20 mouse cellular contexts compared by ENCODE assay signal in the genomic region with DNA sequence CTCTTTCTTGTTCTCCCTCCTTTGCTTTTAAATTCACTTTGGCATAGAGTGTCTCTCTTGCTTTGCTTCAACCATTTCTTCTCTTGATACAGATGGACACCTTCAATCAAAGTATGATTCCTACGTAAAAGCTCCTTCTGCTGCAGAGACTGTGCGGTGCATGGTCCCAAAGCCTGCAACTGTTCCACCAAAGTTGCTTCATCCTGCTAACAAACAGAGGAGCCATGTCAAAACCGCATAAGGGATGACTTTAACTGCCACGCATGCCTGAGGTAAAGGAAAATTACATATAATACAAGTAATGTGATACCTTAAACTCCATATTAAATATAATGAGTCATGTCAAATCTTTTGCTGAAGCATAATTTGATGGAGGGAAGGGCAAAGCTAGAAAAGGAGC.
DNase-seq lines count a peak whose midpoint lies in the region; TF ChIP-seq lines count a peak whose summit lies in the region.
"Had no signal": no experiment of that assay in that cellular context is flagged by ENCODE, and none has a peak within 500 bp of the region (broad histone marks: within the 10 kb centered on the region; RNA-seq: fewer than 3 reads in every experiment).

No protein-coding gene starts in this region.

- H3K4me3 ChIP-seq in C2C12 (ENCODE audit: insufficient read depth, poor library complexity, severe bottlenecking): no peak overlapping the region
- no peak overlapping the region for H3K4me3 ChIP-seq in myocyte
- H3K4me3 ChIP-seq: embryonic facial prominence, embryonic 10.5 days; embryonic facial prominence, embryonic 12.5 days; forebrain, embryonic 13.5 days; forebrain, embryonic 15.5 days had no signal

- no peaks in the 10 kb centered on the region for H3K79me3 ChIP-seq in C2C12 (ENCODE audit: low read depth)

- peak; percentile 30 for DNase-seq in 3T3-L1 (ENCODE audit: low read depth, low spot score)
- no peak for DNase-seq in frontal cortex, postnatal 10 days (ENCODE audit: low spot score in 2 of 2)
- no peak for DNase-seq in urinary bladder, adult 2 months (ENCODE audit: low spot score)
- DNase-seq: adrenal gland, adult 8-10 months; adrenal gland, postnatal 14 days; adrenal gland, postnatal 36 days; B cell, adult 2 months; cerebellum, adult 11-12 months; cerebellum, adult 2 months; cerebellum, adult 9-10 months; cerebellum, postnatal 10 days; cerebellum, postnatal 25 days; forebrain, postnatal 0 days had no signal

- no peak for TF ChIP-seq POLR2A in myocyte (IDR thresholded peaks at IDR 0.05; ENCODE audit: insufficient read length, low read depth)

- peak overlapping the region; percentile 32 for H3K4me2 ChIP-seq in myocyte (ENCODE audit: low read depth)
- H3K4me2 ChIP-seq: embryonic facial prominence, embryonic 12.5 days; forebrain, embryonic 13.5 days; forebrain, embryonic 15.5 days had no signal

- H3K36me3 ChIP-seq in C2C12 (ENCODE audit: control insufficient read depth, insufficient read depth) (no peaks in the 10 kb centered on the region), myocyte (ENCODE audit: control insufficient read depth, insufficient read depth) (no peaks in the 10 kb centered on the region)
- H3K36me3 ChIP-seq: embryonic facial prominence, embryonic 10.5 days; embryonic facial prominence, embryonic 12.5 days; forebrain, embryonic 15.5 days had no signal

- H3K27me3 ChIP-seq in C2C12 (ENCODE audit: control insufficient read depth, insufficient read depth, insufficient read length) (no peaks in the 10 kb centered on the region), myocyte (ENCODE audit: control insufficient read depth, insufficient read depth, insufficient read length) (no peaks in the 10 kb centered on the region)
- H3K27me3 ChIP-seq: embryonic facial prominence, embryonic 12.5 days; forebrain, embryonic 13.5 days; forebrain, embryonic 15.5 days; Patski had no signal

- H3ac ChIP-seq in C2C12 (ENCODE audit: control insufficient read depth, insufficient read length, low read depth) (no peak overlapping the region), myocyte (ENCODE audit: control insufficient read depth, insufficient read length) (no peak overlapping the region)

- no peak for TF ChIP-seq CTCF in C2C12 (IDR thresholded peaks at IDR 0.05; ENCODE audit: control insufficient read depth, insufficient read depth, insufficient read length)

- H3K79me2 ChIP-seq in C2C12 (ENCODE audit: control insufficient read depth, insufficient read depth) (no peaks in the 10 kb centered on the region), myocyte (ENCODE audit: control insufficient read depth, insufficient read depth) (no peaks in the 10 kb centered on the region)

TF ChIP-seq in C2C12, 6 proteins besides CTCF, POLR2A, EP300 and RAD21:
- TF ChIP-seq CEBPB (IDR thresholded peaks at IDR 0.05; ENCODE audit: low read depth) (peak; percentile 94), MYOD1 (IDR thresholded peaks at IDR 0.05; ENCODE audit: control insufficient read depth, insufficient read length, low read depth) (no peak), MYOG (IDR thresholded peaks at IDR 0.05; ENCODE audit: control insufficient read depth, extremely low read depth, insufficient read length) (no peak), FOSL1 (IDR thresholded peaks at IDR 0.05; ENCODE audit: insufficient read depth, low read length, poor library complexity, severe bottlenecking) (no peak), USF1 (IDR thresholded peaks at IDR 0.05; ENCODE audit: low read depth) (no peak), MAX (IDR thresholded peaks at IDR 0.05) (peak; percentile 64)

TF ChIP-seq in myocyte, 11 proteins besides CTCF, POLR2A, EP300 and RAD21:
- TF ChIP-seq CEBPB (IDR thresholded peaks at IDR 0.05; ENCODE audit: insufficient read depth, poor library complexity, severe bottlenecking) (peak; percentile 68; the same call in 1 of the 2 replicates), MAX (IDR thresholded peaks at IDR 0.05; ENCODE audit: low read depth) (no peak)
TF ChIP-seq in myocyte: peak in this region for 1.
